Mouse (Mus musculus) E14TG2a.4 (cell line): ENCODE measurements around the gene Gm49510.

Source experiments
- H3K27me3 ChIP-seq: 2 replicates; pipeline ENCODE4 v1.6.1; 2014; ENCODE audit warnings: low read length, control low read depth; ENCODE audit not compliant: insufficient read depth
- H3K36me3 ChIP-seq: 2 replicates; pipeline ENCODE4 v1.6.1; 2014; ENCODE audit warnings: low read length, control low read depth; ENCODE audit not compliant: insufficient read depth
- H3K4me1 ChIP-seq: replicated peaks from 2 replicates; pipeline ENCODE4 v1.6.1; 2014; ENCODE audit warnings: low read depth, low read length, control low read depth
- H3K4me3 ChIP-seq: replicated peaks from 2 replicates; pipeline ENCODE4 v1.5.1; 2014; ENCODE audit warnings: mild to moderate bottlenecking, low read length
- H3K9me3 ChIP-seq: 2 replicates; pipeline ENCODE4 v1.6.1; 2014; ENCODE audit warnings: low read length, control low read depth
- CTCF ChIP-seq: conservative IDR thresholded peaks from 2 replicates; pipeline ENCODE4 v1.5.1; 2014; ENCODE audit warnings: low read length
- NANOG ChIP-seq: IDR thresholded peaks from 2 replicates; pipeline ENCODE4 v1.6.1; 2014; ENCODE audit warnings: borderline replicate concordance, low read length, mixed read lengths
- POU5F1 ChIP-seq: IDR thresholded peaks from 2 replicates; pipeline ENCODE4 v1.6.1; 2014; ENCODE audit warnings: low read length, borderline replicate concordance

Gm49510 gene

GRCm38 (mm10) chr15:78948883-78949282, 49.4 kb downstream of the Gm49510 start:
- H3K4me3 ChIP-seq: no peak overlapping the region; the same call in 1 of the 2 replicates
- no peaks in the 10 kb centered on the region for H3K36me3 ChIP-seq
- TF ChIP-seq CTCF (no peak), NANOG (no peak)
- no peaks in the 10 kb centered on the region for H3K9me3 ChIP-seq
- peaks cover 42% of the 10 kb centered on the region for H3K27me3 ChIP-seq
- H3K4me1 ChIP-seq: peaks cover 28% of the 10 kb centered on the region

- no peaks in the 10 kb centered on the region for H3K9me3 ChIP-seq
- peaks cover 35% of the 10 kb centered on the region for H3K4me1 ChIP-seq
- peaks cover 16% of the 10 kb centered on the region for H3K27me3 ChIP-seq
- H3K36me3 ChIP-seq: peaks cover 8% of the 10 kb centered on the region
- TF ChIP-seq POU5F1: no peak
- no peak for TF ChIP-seq CTCF
- H3K4me3 ChIP-seq: no peak overlapping the region
Observed at GRCm38 (mm10) chr15:78955663-78956062, 56.2 kb downstream of the Gm49510 start.

- Histone ChIP-seq H3K4me1 (peaks cover 35% of the 10 kb centered on the region), H3K36me3 (peaks cover 12% of the 10 kb centered on the region), H3K27me3 (peaks cover 16% of the 10 kb centered on the region), H3K4me3 (no peak overlapping the region), H3K9me3 (no peaks in the 10 kb centered on the region)
- TF ChIP-seq NANOG (no peak), CTCF (peak; percentile 57)
Observed at GRCm38 (mm10) chr15:78956351-78956750, 56.9 kb downstream of the Gm49510 start.

GRCm38 (mm10) chr15:78957021-78957420, 57.6 kb downstream of the Gm49510 start:
- Histone ChIP-seq H3K36me3 (peaks cover 16% of the 10 kb centered on the region), H3K4me3 (peak overlapping the region; percentile 64), H3K4me1 (peaks cover 35% of the 10 kb centered on the region), H3K9me3 (no peaks in the 10 kb centered on the region), H3K27me3 (peaks cover 16% of the 10 kb centered on the region)
- no peak for TF ChIP-seq NANOG
- TF ChIP-seq POU5F1: no peak
- TF ChIP-seq CTCF: no peak

GRCm38 (mm10) chr15:78959537-78959936, 60.1 kb downstream of the Gm49510 start:
- Histone ChIP-seq H3K4me1 (peaks cover 50% of the 10 kb centered on the region), H3K4me3 (peak overlapping the region; percentile 17; the same call in 1 of the 2 replicates), H3K9me3 (no peaks in the 10 kb centered on the region), H3K36me3 (peaks cover 16% of the 10 kb centered on the region), H3K27me3 (peaks cover 16% of the 10 kb centered on the region)
- no peak for TF ChIP-seq POU5F1

GRCm38 (mm10) chr15:78960088-78960487, 60.6 kb downstream of the Gm49510 start:
- H3K4me1 ChIP-seq: peaks cover 50% of the 10 kb centered on the region
- H3K4me3 ChIP-seq: no peak overlapping the region
- H3K9me3 ChIP-seq: no peaks in the 10 kb centered on the region
- no peak for TF ChIP-seq CTCF
- no peak for TF ChIP-seq POU5F1
- TF ChIP-seq NANOG: no peak
- H3K27me3 ChIP-seq: peaks cover 16% of the 10 kb centered on the region
- H3K36me3 ChIP-seq: peaks cover 16% of the 10 kb centered on the region

GRCm38 (mm10) chr15:78962885-78963284, 63.4 kb downstream of the Gm49510 start:
- Histone ChIP-seq H3K27me3 (peaks cover 32% of the 10 kb centered on the region), H3K9me3 (no peaks in the 10 kb centered on the region), H3K4me3 (no peak overlapping the region), H3K36me3 (peaks cover 16% of the 10 kb centered on the region), H3K4me1 (peaks cover 52% of the 10 kb centered on the region)
- TF ChIP-seq POU5F1: no peak
- TF ChIP-seq NANOG: no peak
- peak; percentile 62 for TF ChIP-seq CTCF
